24 mouse cellular contexts compared by ENCODE assay signal in genomic region chr11:104977976-104978375, GRCm38 (mm10).
"Had no signal": no experiment of that assay in that cellular context is flagged by ENCODE, and none has a peak within 500 bp of the region (broad histone marks: within the 10 kb centered on the region; RNA-seq: fewer than 3 reads in every experiment).

No protein-coding gene starts in this region.

- H3K36me3 ChIP-seq: heart, embryonic 13.5 days; heart, embryonic 15.5 days; hindbrain, embryonic 13.5 days; hindbrain, embryonic 15.5 days; kidney, embryonic 15.5 days; limb, embryonic 13.5 days; limb, embryonic 15.5 days; liver, embryonic 12.5 days had no signal

- H3K4me1 ChIP-seq: hindbrain, embryonic 13.5 days; hindbrain, embryonic 15.5 days; kidney, embryonic 15.5 days; limb, embryonic 13.5 days; limb, embryonic 15.5 days had no signal

- H3K27me3 ChIP-seq: heart, embryonic 13.5 days; heart, embryonic 15.5 days; hindbrain, embryonic 13.5 days; hindbrain, embryonic 15.5 days; kidney, embryonic 15.5 days; limb, embryonic 13.5 days; limb, embryonic 15.5 days; liver, embryonic 12.5 days had no signal

- H3K27ac ChIP-seq: heart, adult 2 months; heart, embryonic 13.5 days; heart, embryonic 15.5 days; hindbrain, embryonic 13.5 days; hindbrain, embryonic 15.5 days; hindbrain, postnatal 0 days; kidney, embryonic 15.5 days; kidney, postnatal 0 days; limb, embryonic 13.5 days; limb, embryonic 15.5 days; liver, embryonic 12.5 days had no signal

- H3K4me3 ChIP-seq: heart, adult 2 months; heart, embryonic 13.5 days; heart, embryonic 15.5 days; hindbrain, embryonic 13.5 days; hindbrain, embryonic 15.5 days; kidney, embryonic 15.5 days; limb, embryonic 13.5 days; limb, embryonic 15.5 days; liver, embryonic 12.5 days had no signal

- DNase-seq: gastrocnemius, postnatal 14 days; gastrocnemius, postnatal 36 days; heart, adult 11 months; heart, adult 2 months; heart, postnatal 14 days; heart, postnatal 36 days; kidney, adult 11 months; kidney, adult 2 months; kidney, adult 9 months; kidney, postnatal 14 days; kidney, postnatal 36 days; layer of hippocampus, adult 9-11 months; layer of hippocampus, postnatal 36 days; left cerebral cortex, postnatal 4 days had no signal

- H3K9me3 ChIP-seq: heart, embryonic 13.5 days; heart, embryonic 15.5 days; hindbrain, embryonic 13.5 days; hindbrain, embryonic 15.5 days; kidney, embryonic 15.5 days; limb, embryonic 13.5 days; limb, embryonic 15.5 days; liver, embryonic 12.5 days had no signal

- H3K9ac ChIP-seq: heart, embryonic 13.5 days; heart, embryonic 15.5 days; hindbrain, embryonic 13.5 days; hindbrain, embryonic 15.5 days; kidney, embryonic 15.5 days; limb, embryonic 13.5 days; limb, embryonic 15.5 days; liver, embryonic 12.5 days had no signal
